Mouse (Mus musculus) heart, adult 8-10 months (tissue): ENCODE results near the gene Fam189a1. TPM values are rescaled to one million over a fixed set of nuclear protein-coding genes. Genes with fewer than 3 reads are reported as not detected.

Source experiments
- DNase-seq: peaks from one replicate; pipeline ENCODE4 v3.0.0; 2022; ENCODE audit warnings: low spot score
- total RNA-seq, 4 experiments: library from RNA; stranded (reverse); gene quantifications; 2 replicates each; pipeline ENCODE4 v1.2.4; 2022

The Fam189a1 gene
- not detected for total RNA-seq

- no peak for DNase-seq
These were observed at the start of gene Fam189a1 for GRCm38 (mm10) chr7:65156514-65156911. Gene Fam189a1 (minus strand): TSS chr7:65156570.

- no peak for DNase-seq
These were observed 49.7 kb upstream of the Fam189a1 start for GRCm38 (mm10) chr7:65206021-65206420.

GRCm38 (mm10) chr7:65202719-65203118 is 46.3 kb upstream of the Fam189a1 start:
- DNase-seq, result no peak

- DNase-seq, result no peak
These were observed 24.3 kb upstream of the Fam189a1 start for GRCm38 (mm10) chr7:65180694-65181093.

- DNase-seq, result no peak
These were observed 14.4 kb upstream of the Fam189a1 start for GRCm38 (mm10) chr7:65170762-65171161.

GRCm38 (mm10) chr7:65157031-65158025 is 958 bp upstream of the Fam189a1 start:
- DNase-seq, result no peak

- DNase-seq, result no peak
These were observed 499 bp downstream of the Fam189a1 start for GRCm38 (mm10) chr7:65155628-65156513.

GRCm38 (mm10) chr7:65154576-65154975 is 1.8 kb downstream of the Fam189a1 start:
- DNase-seq, result no peak

GRCm38 (mm10) chr7:65153846-65154245 is 2.5 kb downstream of the Fam189a1 start:
- DNase-seq, result no peak

- DNase-seq, result no peak
These were observed 4.8 kb downstream of the Fam189a1 start for GRCm38 (mm10) chr7:65151526-65151925.

- DNase-seq, result no peak
These were observed 7.3 kb downstream of the Fam189a1 start for GRCm38 (mm10) chr7:65149040-65149439.

GRCm38 (mm10) chr7:65144881-65145280 is 11.5 kb downstream of the Fam189a1 start:
- no peak for DNase-seq

- no peak for DNase-seq
These were observed 14.3 kb downstream of the Fam189a1 start for GRCm38 (mm10) chr7:65141907-65142698.

GRCm38 (mm10) chr7:65140832-65141231 is 15.5 kb downstream of the Fam189a1 start:
- DNase-seq, result no peak

GRCm38 (mm10) chr7:65140099-65140498 is 16.3 kb downstream of the Fam189a1 start:
- DNase-seq, result no peak

- DNase-seq, result no peak
These were observed 32.6 kb downstream of the Fam189a1 start for GRCm38 (mm10) chr7:65123766-65124165.

- no peak for DNase-seq
These were observed 39.5 kb downstream of the Fam189a1 start for GRCm38 (mm10) chr7:65116903-65117302.

GRCm38 (mm10) chr7:65115366-65115765 is 41.0 kb downstream of the Fam189a1 start:
- no peak for DNase-seq

GRCm38 (mm10) chr7:65111664-65112063 is 44.7 kb downstream of the Fam189a1 start:
- no peak for DNase-seq

- DNase-seq, result no peak
These were observed 50.8 kb downstream of the Fam189a1 start for GRCm38 (mm10) chr7:65105566-65105965.

- no peak for DNase-seq
These were observed 51.3 kb downstream of the Fam189a1 start for GRCm38 (mm10) chr7:65105097-65105467.
